Mouse (Mus musculus) CD4-positive naive resting alpha-beta T cell, adult 76 days (primary cell): ENCODE measurements around the gene Gm8300. TPM values are rescaled to one million over a fixed set of nuclear protein-coding genes. Genes with fewer than 3 reads are reported as not detected.

Source experiments
- total RNA-seq: library from RNA; stranded (reverse); gene quantifications from one replicate; pipeline ENCODE4 v1.2.4, GENCODE M21; 2023

Gene Gm8300
- not detected for total RNA-seq

DNA sequence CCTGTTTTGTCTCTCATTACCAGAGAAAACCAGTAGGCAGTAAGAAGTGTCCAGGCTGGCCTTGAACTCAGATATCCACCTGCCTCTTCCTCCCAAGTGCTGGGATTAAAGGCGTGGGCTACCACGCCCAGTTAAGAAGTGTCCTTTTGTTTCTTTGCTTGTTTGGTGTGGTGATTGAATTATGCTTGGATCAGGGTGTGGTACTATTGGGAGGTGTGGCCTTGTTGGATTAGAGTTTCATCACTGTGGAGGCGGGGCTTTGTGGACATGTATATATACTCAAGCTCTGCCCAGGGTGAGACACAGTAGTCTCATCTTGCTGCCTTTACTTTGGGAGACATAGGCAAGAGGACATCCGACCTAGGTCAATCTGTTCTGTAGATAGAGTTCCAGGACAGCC lies at the start of gene Gm8300:
TSS of gene Gm8300 (plus strand) at position 301 of the 400 bp plus-strand sequence.

GRCm38 (mm10) chr12:87471964-87472786 lies 41.9 kb upstream of the Gm8300 start, which contains the start of gene Snw1:
Gene Snw1 (minus strand): TSS chr12:87472274.

DNA sequence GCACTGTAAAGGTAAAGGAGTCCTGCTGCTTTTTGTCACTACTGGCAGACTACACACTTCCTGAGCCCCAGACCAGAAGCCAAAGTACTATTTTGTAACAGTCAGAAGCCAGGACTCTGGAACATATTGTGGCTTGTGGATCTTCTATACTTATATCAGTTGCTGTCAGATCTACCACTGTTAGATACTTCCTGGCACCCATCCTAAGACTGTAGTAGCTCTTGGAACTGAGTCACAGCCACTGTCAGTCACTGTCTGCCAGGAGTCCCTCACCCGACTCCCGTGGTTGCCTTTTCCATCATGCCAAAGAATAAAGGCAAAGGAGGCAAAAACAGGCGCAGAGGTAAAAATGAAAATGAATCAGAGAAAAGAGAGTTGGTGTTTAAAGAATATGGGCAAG lies 19.7 kb upstream of the Gm8300 start, which contains the start of gene Gm5788:
TSS of gene Gm5788 (plus strand) at position 301 of the 400 bp plus-strand sequence.

Other genes with a start within 250 kb of the Gm8300 start
- 21.7 TPM for gene Vipas39, start 248.1 kb upstream of the Gm8300 start, total RNA-seq
- 87.6 TPM for gene Ahsa1, start 247.8 kb upstream of the Gm8300 start, total RNA-seq
- gene Ism2, start 214.6 kb upstream of the Gm8300 start, total RNA-seq, result not detected
- 75.7 TPM for gene Sptlc2, start 126.0 kb upstream of the Gm8300 start, total RNA-seq
- gene Slirp, start 70.4 kb upstream of the Gm8300 start, total RNA-seq, result 26.3 TPM
- 94.6 TPM for gene Alkbh1, start 70.3 kb upstream of the Gm8300 start, total RNA-seq
- 93.9 TPM for gene Snw1, start 42.0 kb upstream of the Gm8300 start, total RNA-seq
- gene Gm5788, start 19.6 kb upstream of the Gm8300 start, total RNA-seq, result not detected
- gene Oog1, start 88.4 kb downstream of the Gm8300 start, total RNA-seq, result not detected
- gene Gm4027, start 104.6 kb downstream of the Gm8300 start, total RNA-seq, result not detected
- gene Gm16381, start 130.3 kb downstream of the Gm8300 start, total RNA-seq, result not detected